Mouse (Mus musculus) thymus, adult 18-20 months (tissue): ENCODE measurements at regions not wholly inside any gene's neighbourhood (a gene's known extent, or its start where the extent isn't known, plus 50 kb on each side); places are given as distances from the start of the nearest gene placed in this dataset.

Source experiments
- DNase-seq, 2 experiments: peaks; one replicate each; pipeline ENCODE4 v3.0.0; 2022; ENCODE audit warnings: mixed read lengths in 2 of 2

- DNase-seq = no peak
Observed at GRCm38 (mm10) chr13:107904051-107904740, 140.1 kb upstream of the Smim15 start.

- DNase-seq = no peak
Observed at GRCm38 (mm10) chr13:107903150-107903959, 140.9 kb upstream of the Smim15 start.

- no peak for DNase-seq
Observed at GRCm38 (mm10) chr13:107902800-107903149, 141.5 kb upstream of the Smim15 start.

GRCm38 (mm10) chr13:107899600-107900229, 144.5 kb upstream of the Smim15 start:
- no peak for DNase-seq

- DNase-seq = no peak
Observed at GRCm38 (mm10) chr13:107897646-107898045, 146.6 kb upstream of the Smim15 start.

GRCm38 (mm10) chr13:107897184-107897583, 147.1 kb upstream of the Smim15 start:
- no peak for DNase-seq

GRCm38 (mm10) chr13:107893581-107894183, 150.6 kb upstream of the Smim15 start:
- DNase-seq = no peak

GRCm38 (mm10) chr13:107893081-107893480, 151.2 kb upstream of the Smim15 start:
- DNase-seq = no peak

- no peak for DNase-seq
Observed at GRCm38 (mm10) chr13:107891946-107892345, 152.3 kb upstream of the Smim15 start.

GRCm38 (mm10) chr13:107890866-107891821, 153.1 kb upstream of the Smim15 start:
- DNase-seq = peak; percentile 36 to 40

- peak; percentile 99 for DNase-seq
Observed at GRCm38 (mm10) chr13:107889985-107890865, 154.0 kb upstream of the Smim15 start.

GRCm38 (mm10) chr13:107889588-107889984, 154.7 kb upstream of the Smim15 start:
- DNase-seq = no peak

- DNase-seq = peak; percentile 53 to 56
Observed at GRCm38 (mm10) chr13:107888571-107889451, 155.4 kb upstream of the Smim15 start.

- DNase-seq = no peak
Observed at GRCm38 (mm10) chr13:107888231-107888555, 156.1 kb upstream of the Smim15 start.

- DNase-seq = no peak
Observed at GRCm38 (mm10) chr13:107887366-107888230, 156.6 kb upstream of the Smim15 start.

GRCm38 (mm10) chr13:107884836-107885235, 159.4 kb upstream of the Smim15 start:
- DNase-seq = no peak

- no peak for DNase-seq
Observed at GRCm38 (mm10) chr13:107882337-107882736, 161.9 kb upstream of the Smim15 start.

GRCm38 (mm10) chr13:107880551-107880950, 163.7 kb upstream of the Smim15 start:
- DNase-seq = no peak

- DNase-seq = no peak
Observed at GRCm38 (mm10) chr13:107879535-107879934, 164.7 kb upstream of the Smim15 start.
